Mouse (Mus musculus) myocyte (in vitro differentiated cells): ENCODE measurements around the gene Ankrd23.

Experiments used
- CEBPB ChIP-seq: IDR thresholded peaks from 2 replicates; pipeline ENCODE4 v1.6.1; 2011; ENCODE audit warnings: mild to moderate bottlenecking, moderate library complexity; ENCODE audit not compliant: poor library complexity, insufficient read depth, severe bottlenecking
- E2F4 ChIP-seq: IDR thresholded peaks from one replicate; pipeline ENCODE4 v1.6.1; 2011; ENCODE audit warnings: mild to moderate bottlenecking, control low read depth, moderate library complexity; ENCODE audit not compliant: insufficient read depth
- MAX ChIP-seq: IDR thresholded peaks from one replicate; pipeline ENCODE4 v1.6.1; 2011; ENCODE audit warnings: low read depth, mild to moderate bottlenecking, control low read depth
- MYOD1 ChIP-seq, 3 experiments: IDR thresholded peaks; one replicate each; pipeline ENCODE4 v1.6.1; 2011; ENCODE audit warnings: control low read depth in 2 of 3, low read depth in 2 of 3, mild to moderate bottlenecking in 2 of 3, moderate library complexity in 1 of 3; ENCODE audit not compliant: insufficient read length in 2 of 3, control insufficient read depth in 1 of 3
- POLR2A ChIP-seq: IDR thresholded peaks from one replicate; pipeline ENCODE4 v1.6.1; 2011; ENCODE audit warnings: low read depth, mild to moderate bottlenecking, control low read depth, moderate library complexity; ENCODE audit not compliant: insufficient read length
- POLR2AphosphoS2 ChIP-seq: IDR thresholded peaks from one replicate; pipeline ENCODE4 v1.6.1; 2011; ENCODE audit warnings: low read depth, control low read depth; ENCODE audit not compliant: insufficient read length
- REST ChIP-seq: IDR thresholded peaks from one replicate; pipeline ENCODE4 v1.6.1; 2011; ENCODE audit warnings: mild to moderate bottlenecking, control low read depth, moderate library complexity; ENCODE audit not compliant: insufficient read depth, insufficient read length
- SRF ChIP-seq: IDR thresholded peaks from one replicate; pipeline ENCODE4 v1.6.1; 2011; ENCODE audit warnings: low read depth; ENCODE audit not compliant: control insufficient read depth, insufficient read length
- TCF3 ChIP-seq: IDR thresholded peaks from one replicate; pipeline ENCODE4 v1.6.1; 2011; ENCODE audit warnings: low read depth, control low read depth; ENCODE audit not compliant: insufficient read length
- USF1 ChIP-seq: IDR thresholded peaks from one replicate; pipeline ENCODE4 v1.6.1; 2011; ENCODE audit warnings: low read depth, mild to moderate bottlenecking, control low read depth, moderate library complexity

DNA sequence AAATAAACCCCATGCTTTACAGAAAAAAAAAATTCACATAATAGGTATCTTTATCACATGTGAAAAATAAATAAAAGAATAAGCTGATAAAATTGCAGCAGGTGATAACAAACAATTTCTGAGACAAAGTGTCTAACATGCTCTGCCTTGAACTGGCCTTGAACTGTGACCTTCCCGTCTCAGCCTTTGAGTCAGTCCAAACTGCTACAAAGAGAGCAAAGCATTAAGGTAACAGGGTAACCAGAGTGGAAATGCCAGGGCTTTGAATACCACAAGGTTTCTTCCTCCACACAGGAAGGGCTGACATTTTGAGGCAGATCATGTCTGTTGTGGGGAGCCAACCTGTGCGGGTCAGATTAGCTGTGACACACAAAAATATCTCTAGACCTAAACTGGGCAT is 8.7 kb upstream of the Ankrd23 start:
- no peak for TF ChIP-seq POLR2A
- TF ChIP-seq TCF3: no peak
- no peak for TF ChIP-seq MAX
- no peak for TF ChIP-seq POLR2AphosphoS2
- TF ChIP-seq E2F4: no peak
- no peak for TF ChIP-seq SRF
- TF ChIP-seq USF1: no peak
- no peak for TF ChIP-seq MYOD1 (IDR thresholded peaks at IDR 0.05; ENCODE audit: control insufficient read depth in 1 of 3, insufficient read length in 2 of 3, low read depth in 2 of 3)
- TF ChIP-seq REST: no peak
- TF ChIP-seq CEBPB: no peak
